Mouse (Mus musculus): Measurements from ENCODE around the gene Dnase1l2. TPM values are rescaled to one million over a fixed set of nuclear protein-coding genes. Genes with fewer than 3 reads are reported as not detected.
"Not testable (repeated sequence)": the region's sequence is repeated elsewhere in the genome, so short reads cannot be mapped to it uniquely, and the experiment has no call there.

Gene Dnase1l2
- polyA plus RNA-seq, 1 experiment from 2014 or later, result 2.0 TPM

- ATAC-seq (ENCODE audit: borderline replicate concordance, extremely low read depth, low FRiP score, low TSS enrichment), result peak; percentile 98
- H3K27me3 ChIP-seq, result no peaks in the 10 kb centered on the region
- H3K4me3 ChIP-seq, result peak within 1 kb of the TSS; percentile 83
- H3K9ac ChIP-seq, result peak within 1 kb of the TSS; percentile 87
- H3K4me1 ChIP-seq, result peaks cover 26% of the 10 kb centered on the region
- H3K9me3 ChIP-seq, result no peaks in the 10 kb centered on the region
- H3K4me2 ChIP-seq, result peak within 1 kb of the TSS; percentile 95
- H3K36me3 ChIP-seq, result peaks cover 9% of the 10 kb centered on the region; the same call in 1 of the 2 replicates
- WGBS, result under 1% methylated on average over 75 of the region's 75 CpGs
- peak within 1 kb of the TSS; percentile 89 for H3K27ac ChIP-seq
Observed at GRCm38 (mm10) chr17:24469910-24470602, 27.2 kb upstream of the Dnase1l2 start, which contains the start of the genes E4f1 and Pgp. E4f1 (minus strand) TSS chr17:24470313. Pgp (plus strand) TSS chr17:24470392.

GRCm38 (mm10) chr17:24469336-24469909 is 26.5 kb upstream of the Dnase1l2 start:
- peak overlapping the region; percentile 89 for H3K27ac ChIP-seq
- ATAC-seq (ENCODE audit: borderline replicate concordance, extremely low read depth, low FRiP score, low TSS enrichment), result no peak
- peak overlapping the region; percentile 95 for H3K4me2 ChIP-seq
- H3K27me3 ChIP-seq, result no peaks in the 10 kb centered on the region
- peaks cover 26% of the 10 kb centered on the region for H3K4me1 ChIP-seq
- H3K9me3 ChIP-seq, result no peaks in the 10 kb centered on the region
- H3K4me3 ChIP-seq, result peak overlapping the region; percentile 83
- H3K9ac ChIP-seq, result peak overlapping the region; percentile 87
- peaks cover 3% of the 10 kb centered on the region; the same call in 1 of the 2 replicates for H3K36me3 ChIP-seq
- 13% methylated on average over 7 of the region's 7 CpGs for WGBS

- no peaks in the 10 kb centered on the region for H3K36me3 ChIP-seq
- H3K9me3 ChIP-seq, result no peaks in the 10 kb centered on the region
- H3K27ac ChIP-seq, result no peak overlapping the region
- WGBS, result 90% methylated on average over 5 of the region's 5 CpGs
- H3K9ac ChIP-seq, result no peak overlapping the region
- H3K4me2 ChIP-seq, result no peak overlapping the region
- H3K4me3 ChIP-seq, result no peak overlapping the region
- no peaks in the 10 kb centered on the region for H3K27me3 ChIP-seq
- ATAC-seq (ENCODE audit: borderline replicate concordance, extremely low read depth, low FRiP score, low TSS enrichment), result no peak
- H3K4me1 ChIP-seq, result peaks cover 26% of the 10 kb centered on the region
Observed at GRCm38 (mm10) chr17:24468636-24469246, 25.8 kb upstream of the Dnase1l2 start.

GRCm38 (mm10) chr17:24463374-24464133 is 20.6 kb upstream of the Dnase1l2 start:
- ATAC-seq (ENCODE audit: borderline replicate concordance, extremely low read depth, low FRiP score, low TSS enrichment), result no peak
- H3K4me3 ChIP-seq, result no peak overlapping the region
- H3K4me2 ChIP-seq, result no peak overlapping the region
- H3K27ac ChIP-seq, result no peak overlapping the region
- 44% methylated on average over 6 of the region's 6 CpGs for WGBS
- no peaks in the 10 kb centered on the region for H3K36me3 ChIP-seq
- no peaks in the 10 kb centered on the region for H3K9me3 ChIP-seq
- no peaks in the 10 kb centered on the region for H3K4me1 ChIP-seq
- no peak overlapping the region for H3K9ac ChIP-seq
- H3K27me3 ChIP-seq, result no peaks in the 10 kb centered on the region

- Histone ChIP-seq H3K9me3 (no peaks in the 10 kb centered on the region), H3K36me3 (no peaks in the 10 kb centered on the region), H3K4me2 (no peak overlapping the region), H3K4me1 (no peaks in the 10 kb centered on the region), H3K27me3 (no peaks in the 10 kb centered on the region), H3K4me3 (no peak overlapping the region), H3K27ac (no peak overlapping the region), H3K9ac (no peak overlapping the region)
- ATAC-seq (ENCODE audit: borderline replicate concordance, extremely low read depth, low FRiP score, low TSS enrichment), result no peak
- 46% methylated on average over 1 of the region's 1 CpGs for WGBS
Observed at GRCm38 (mm10) chr17:24462932-24463331, 20.0 kb upstream of the Dnase1l2 start.

GRCm38 (mm10) chr17:24461580-24461979 is 18.7 kb upstream of the Dnase1l2 start:
- H3K9me3 ChIP-seq, result no peaks in the 10 kb centered on the region
- no peaks in the 10 kb centered on the region for H3K4me1 ChIP-seq
- no peak overlapping the region for H3K4me2 ChIP-seq
- H3K36me3 ChIP-seq, result no peaks in the 10 kb centered on the region
- no peak for ATAC-seq (ENCODE audit: borderline replicate concordance, extremely low read depth, low FRiP score, low TSS enrichment)
- no peak overlapping the region for H3K4me3 ChIP-seq
- H3K27ac ChIP-seq, result no peak overlapping the region
- H3K27me3 ChIP-seq, result no peaks in the 10 kb centered on the region
- 63% methylated on average over 2 of the region's 2 CpGs for WGBS
- H3K9ac ChIP-seq, result no peak overlapping the region

GRCm38 (mm10) chr17:24455523-24456206 is 12.8 kb upstream of the Dnase1l2 start:
- WGBS, result 51% methylated on average over 10 of the region's 10 CpGs
- peak overlapping the region; percentile 97 for H3K27ac ChIP-seq

GRCm38 (mm10) chr17:24454756-24455522 is 12.0 kb upstream of the Dnase1l2 start:
- peaks cover 13% of the 10 kb centered on the region for H3K36me3 ChIP-seq
- WGBS, result under 1% methylated on average over 67 of the region's 67 CpGs
- H3K27me3 ChIP-seq, result no peaks in the 10 kb centered on the region
- no peaks in the 10 kb centered on the region for H3K9me3 ChIP-seq
- H3K9ac ChIP-seq, result peak overlapping the region; percentile 86
- H3K4me3 ChIP-seq, result peak overlapping the region; percentile 79
- peaks cover 18% of the 10 kb centered on the region for H3K4me1 ChIP-seq
- ATAC-seq (ENCODE audit: borderline replicate concordance, extremely low read depth, low FRiP score, low TSS enrichment), result peak; percentile 94
- peak overlapping the region; percentile 62 for H3K4me2 ChIP-seq
- H3K27ac ChIP-seq, result peak overlapping the region; percentile 97

More at GRCm38 (mm10) chr17:24455523-24456206, 12.8 kb upstream of the Dnase1l2 start:
- ATAC-seq (ENCODE audit: borderline replicate concordance, extremely low read depth, low FRiP score, low TSS enrichment), result peak; percentile 38; the same call in 1 of the 2 replicates
- H3K4me3 ChIP-seq, result peak overlapping the region; percentile 79
- H3K9ac ChIP-seq, H3K36me3 ChIP-seq, H3K9me3 ChIP-seq, H3K27me3 ChIP-seq: not testable (repeated sequence)
- peaks cover 18% of the 10 kb centered on the region for H3K4me1 ChIP-seq
- H3K4me2 ChIP-seq, result peak overlapping the region; percentile 47

GRCm38 (mm10) chr17:24454218-24454755 is 11.4 kb upstream of the Dnase1l2 start:
- Histone ChIP-seq H3K4me3 (peak overlapping the region; percentile 79), H3K27ac (peak overlapping the region; percentile 97), H3K4me1 (peaks cover 18% of the 10 kb centered on the region), H3K9ac (peak overlapping the region; percentile 86), H3K9me3 (no peaks in the 10 kb centered on the region), H3K36me3 (peaks cover 19% of the 10 kb centered on the region), H3K27me3 (no peaks in the 10 kb centered on the region), H3K4me2 (peak overlapping the region; percentile 62)
- no peak for ATAC-seq (ENCODE audit: borderline replicate concordance, extremely low read depth, low FRiP score, low TSS enrichment)
- WGBS, result under 1% methylated on average over 14 of the region's 14 CpGs

- no peaks in the 10 kb centered on the region for H3K27me3 ChIP-seq
- no peak overlapping the region for H3K4me3 ChIP-seq
- no peak for ATAC-seq (ENCODE audit: borderline replicate concordance, extremely low read depth, low FRiP score, low TSS enrichment)
- WGBS, result 77% methylated on average over 2 of the region's 2 CpGs
- no peak overlapping the region for H3K27ac ChIP-seq
- no peaks in the 10 kb centered on the region for H3K9me3 ChIP-seq
- no peak overlapping the region for H3K9ac ChIP-seq
- H3K4me1 ChIP-seq, result peaks cover 18% of the 10 kb centered on the region
- H3K36me3 ChIP-seq, result peaks cover 27% of the 10 kb centered on the region
- no peak overlapping the region for H3K4me2 ChIP-seq
Observed at GRCm38 (mm10) chr17:24453372-24453771, 10.5 kb upstream of the Dnase1l2 start.

Measured in lung, embryonic 15.5 days (tissue).